Mouse (Mus musculus) olfactory bulb, adult 2 months (tissue): ENCODE results near the gene Slit3.

ENCODE experiments used
- CTCF ChIP-seq: fragments of 200-500 bp; IDR thresholded peaks from 2 replicates; pipeline ENCODE4 v1.5.1; 2012; ENCODE audit warnings: low read depth, mild to moderate bottlenecking, low read length, moderate library complexity; ENCODE audit not compliant: insufficient read depth
- POLR2A ChIP-seq: fragments of 200-500 bp; IDR thresholded peaks from 2 replicates; pipeline ENCODE4 v1.6.1; 2012; ENCODE audit warnings: mild to moderate bottlenecking, low read depth, low read length, moderate library complexity; ENCODE audit not compliant: insufficient read depth

- TF ChIP-seq POLR2A (no peak), CTCF (no peak)
These were observed 21.8 kb downstream of the Slit3 start for GRCm38 (mm10) chr11:35142698-35143360.
